Mouse (Mus musculus): ENCODE results near the gene Phf8.
"Not testable (repeated sequence)": the region's sequence is repeated elsewhere in the genome, so short reads cannot be mapped to it uniquely, and the experiment has no call there.

The Phf8 gene

DNA sequence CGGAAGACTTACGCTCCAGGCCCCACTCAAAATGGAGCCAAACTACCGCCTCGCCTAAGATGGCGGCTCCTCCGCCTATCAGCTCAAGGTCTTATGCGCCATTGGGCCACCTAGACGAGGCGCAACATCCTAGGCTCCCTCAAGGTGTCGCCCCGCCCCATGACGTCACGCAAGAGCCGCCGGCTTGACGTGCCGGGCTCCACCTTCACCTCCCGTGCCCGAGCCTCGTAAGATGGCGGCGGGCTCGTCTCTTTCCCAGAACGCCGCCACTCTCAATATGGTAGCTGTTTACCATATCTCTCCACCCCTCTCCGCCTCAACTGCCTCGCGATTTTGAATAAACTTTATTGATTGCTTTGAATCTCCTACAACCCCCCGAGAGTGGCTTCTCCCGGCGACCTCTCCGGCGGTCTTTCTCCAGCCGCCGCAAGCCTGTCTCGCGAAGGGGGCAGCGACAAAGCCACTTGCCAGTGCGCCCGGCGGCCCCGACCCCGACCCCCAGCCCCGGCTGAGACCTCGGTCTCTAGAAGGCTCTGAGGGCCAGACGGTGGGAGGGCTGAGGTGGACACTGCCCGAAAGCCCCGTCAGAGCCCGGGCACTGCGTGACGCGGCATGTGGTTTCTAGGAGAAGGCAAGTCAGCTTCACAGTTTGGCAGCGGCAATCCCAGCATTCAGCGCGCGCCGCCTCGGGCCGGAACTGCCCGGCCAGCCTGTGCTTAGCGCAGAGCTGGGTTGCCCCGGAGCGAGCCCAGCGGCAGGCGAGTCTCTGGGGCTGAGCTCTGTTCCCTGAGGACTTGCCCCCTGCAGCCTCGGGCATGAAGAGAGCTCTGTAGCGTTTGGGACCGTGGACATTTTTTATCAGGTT lies at the start of gene Phf8:
Gene Phf8, plus strand, starts transcription at position 215 of the 865 bp plus-strand sequence.
- DNase-seq (ENCODE audit: low read depth, low spot score) = peak; percentile 91

DNA sequence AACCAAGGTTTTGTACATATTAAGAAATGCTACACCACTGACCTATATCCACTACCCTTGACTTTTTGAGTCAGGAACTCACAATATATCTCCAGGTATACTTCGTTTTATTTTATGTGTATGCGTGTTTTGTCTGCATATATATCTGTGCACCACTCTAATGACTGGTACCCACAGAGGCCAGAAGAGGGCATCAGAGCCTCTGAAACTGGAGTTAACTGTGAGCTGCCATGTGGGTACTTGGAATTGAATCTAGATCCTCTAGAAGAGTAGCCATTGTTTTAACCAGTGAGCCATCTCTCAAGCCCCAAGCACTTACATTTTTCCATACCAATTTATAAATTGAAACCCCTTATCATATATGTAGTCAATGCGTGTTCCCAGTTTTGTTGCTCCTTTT lies 32.3 kb upstream of the Phf8 start:
- no peak for DNase-seq (ENCODE audit: low read depth, low spot score)

DNA sequence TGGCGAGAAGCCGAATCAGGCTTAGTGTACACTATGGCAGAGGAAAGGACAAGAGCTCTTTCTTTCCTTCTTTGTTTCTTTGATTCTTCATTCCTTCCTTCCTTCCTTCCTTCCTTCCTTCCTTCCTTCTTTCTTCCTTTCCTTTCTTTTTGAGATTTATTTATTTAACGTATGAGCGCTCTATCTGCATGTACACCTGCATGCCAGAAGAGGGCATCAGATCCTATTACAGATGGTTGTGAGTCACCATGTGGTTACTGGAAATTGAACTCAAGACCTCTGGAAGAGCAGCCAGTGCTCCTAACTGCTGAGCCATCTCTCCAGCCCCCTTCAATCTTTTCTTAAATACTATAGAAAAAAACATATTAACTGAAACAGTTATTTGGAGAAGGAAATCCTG lies 27.2 kb upstream of the Phf8 start:
- DNase-seq (ENCODE audit: low read depth, low spot score) = not testable (repeated sequence)

DNA sequence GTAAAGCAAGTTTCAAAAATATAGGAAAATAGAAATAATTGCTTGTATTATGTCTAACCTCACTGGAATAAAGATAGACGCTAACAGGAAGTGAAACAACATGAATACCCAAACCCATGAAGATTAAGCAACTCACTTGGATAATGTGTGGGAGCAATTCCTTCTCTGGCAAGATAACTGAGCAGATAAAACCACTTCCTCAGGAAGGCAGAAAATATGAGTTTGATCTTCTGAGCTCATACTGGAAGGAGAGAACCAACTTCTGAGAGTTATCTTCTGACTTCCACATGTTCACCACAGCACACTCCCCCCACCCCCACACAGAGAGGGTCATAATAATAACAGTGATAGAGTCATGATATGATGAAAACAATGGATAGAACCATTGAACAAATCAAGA lies 23.9 kb upstream of the Phf8 start:
- DNase-seq (ENCODE audit: low read depth, low spot score) = no peak

DNA sequence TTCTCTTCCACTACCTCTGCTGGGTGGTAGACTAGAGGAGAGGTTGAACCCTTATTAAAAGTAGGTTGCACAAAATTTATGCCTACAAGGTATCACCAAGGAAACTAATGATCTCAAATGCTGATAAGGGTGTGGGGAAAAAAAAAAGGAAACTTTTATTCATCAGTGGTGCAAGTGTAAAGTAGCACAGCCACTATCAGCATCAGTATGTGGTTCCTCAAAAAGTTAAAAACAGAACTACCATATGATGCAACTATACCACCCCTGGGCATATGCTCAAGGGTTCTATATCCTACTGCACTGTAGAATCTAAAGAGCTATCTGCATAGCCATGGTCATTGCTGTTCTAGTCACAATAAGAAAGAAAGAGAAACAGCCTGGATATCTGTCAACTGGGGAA lies 11.9 kb upstream of the Phf8 start:
- no peak for DNase-seq (ENCODE audit: low read depth, low spot score)

DNA sequence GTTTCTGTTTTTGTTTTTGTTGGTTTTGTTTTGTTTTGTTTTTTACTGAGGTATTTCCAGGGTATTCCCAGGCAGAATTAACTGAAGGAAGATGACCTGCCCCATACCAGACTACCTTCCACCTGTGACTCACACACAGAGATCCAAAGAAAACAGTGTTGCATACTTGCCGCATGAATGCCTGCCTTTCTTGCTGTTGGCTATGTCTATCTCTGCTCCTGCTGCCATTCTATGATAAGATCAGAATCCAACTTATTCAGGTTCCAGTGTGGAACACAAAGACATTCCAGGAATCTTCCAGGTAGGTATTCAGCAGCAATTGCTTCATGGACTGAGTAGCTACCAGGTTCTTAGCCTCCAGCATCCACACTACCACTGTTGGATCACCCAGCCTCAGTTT lies 10.6 kb upstream of the Phf8 start:
- DNase-seq (ENCODE audit: low read depth, low spot score) = no peak

DNA sequence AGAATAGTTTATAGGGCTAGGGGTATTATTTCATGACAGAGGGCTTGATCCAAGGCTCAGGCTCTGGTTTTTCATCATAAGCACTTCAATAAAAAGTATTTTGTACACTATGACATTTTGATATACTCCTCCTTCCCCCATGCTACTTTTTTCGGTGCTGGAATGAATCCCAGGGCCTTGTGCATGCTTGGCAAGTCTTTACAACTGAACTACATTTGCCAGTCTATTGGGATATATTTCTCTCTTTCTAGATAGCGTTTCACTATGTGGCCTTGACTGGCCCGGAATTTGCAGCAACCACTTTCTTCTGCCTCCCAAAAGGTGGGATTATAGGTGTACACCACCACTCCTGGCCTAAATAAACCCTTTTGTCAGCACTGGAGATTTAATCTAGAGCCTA lies 7.4 kb upstream of the Phf8 start:
- no peak for DNase-seq (ENCODE audit: low read depth, low spot score)

DNA sequence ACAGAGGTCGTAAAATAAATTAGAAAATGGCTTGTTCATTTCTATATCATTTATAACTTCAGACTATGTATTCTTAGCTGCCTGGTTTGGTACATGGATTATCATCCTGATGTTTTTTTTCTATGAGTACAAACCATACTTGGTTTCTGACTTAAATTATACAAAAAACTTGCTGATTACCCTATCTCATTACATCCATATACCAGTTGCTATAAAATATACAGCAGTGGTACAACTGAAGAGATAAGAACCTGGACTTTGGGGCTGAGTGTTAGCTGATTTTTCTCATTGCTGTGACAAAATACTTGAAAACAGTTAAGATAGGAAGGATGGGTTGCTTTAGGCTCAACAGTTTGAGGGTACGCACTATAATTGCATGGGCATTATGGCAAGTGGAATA lies 6.8 kb upstream of the Phf8 start:
- DNase-seq (ENCODE audit: low read depth, low spot score) = no peak

DNA sequence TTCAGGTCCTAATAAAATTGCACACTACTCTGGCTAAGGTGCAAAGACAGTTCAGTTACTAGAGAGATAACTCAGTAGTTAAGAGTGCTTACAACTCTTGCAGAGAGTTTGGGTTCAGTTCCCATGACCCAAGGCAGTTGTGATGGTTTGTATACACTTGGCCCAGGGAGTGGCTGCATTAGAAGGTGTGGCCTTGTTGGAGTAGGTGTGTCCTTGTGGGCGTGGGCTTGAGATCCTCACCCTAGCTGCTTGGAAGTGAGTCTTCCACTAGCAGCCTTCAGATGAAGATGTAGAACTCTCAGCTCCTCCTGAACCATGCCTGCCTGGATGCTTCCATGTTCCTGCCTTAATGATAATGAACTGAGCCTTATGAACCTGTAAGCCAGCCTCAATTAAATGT lies 2.3 kb upstream of the Phf8 start:
- no peak for DNase-seq (ENCODE audit: low read depth, low spot score)

DNA sequence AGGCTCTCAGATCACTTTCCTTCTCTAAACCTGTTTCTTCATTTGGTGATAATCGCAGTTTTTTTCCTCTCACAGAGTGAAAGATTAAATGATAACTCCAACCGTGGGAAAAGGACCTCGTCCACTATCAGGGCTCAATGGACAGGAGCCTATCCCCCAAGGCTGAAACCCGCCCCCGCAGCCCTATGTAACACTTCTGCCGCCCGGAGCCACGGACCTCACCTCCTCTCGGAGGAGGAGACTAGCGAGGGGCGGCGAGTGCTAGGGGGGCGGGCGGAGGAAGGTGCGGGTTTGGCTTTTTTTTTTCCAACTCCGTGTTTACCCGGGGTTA lies 380 bp upstream of the Phf8 start:
- no peak for DNase-seq (ENCODE audit: low read depth, low spot score)

DNA sequence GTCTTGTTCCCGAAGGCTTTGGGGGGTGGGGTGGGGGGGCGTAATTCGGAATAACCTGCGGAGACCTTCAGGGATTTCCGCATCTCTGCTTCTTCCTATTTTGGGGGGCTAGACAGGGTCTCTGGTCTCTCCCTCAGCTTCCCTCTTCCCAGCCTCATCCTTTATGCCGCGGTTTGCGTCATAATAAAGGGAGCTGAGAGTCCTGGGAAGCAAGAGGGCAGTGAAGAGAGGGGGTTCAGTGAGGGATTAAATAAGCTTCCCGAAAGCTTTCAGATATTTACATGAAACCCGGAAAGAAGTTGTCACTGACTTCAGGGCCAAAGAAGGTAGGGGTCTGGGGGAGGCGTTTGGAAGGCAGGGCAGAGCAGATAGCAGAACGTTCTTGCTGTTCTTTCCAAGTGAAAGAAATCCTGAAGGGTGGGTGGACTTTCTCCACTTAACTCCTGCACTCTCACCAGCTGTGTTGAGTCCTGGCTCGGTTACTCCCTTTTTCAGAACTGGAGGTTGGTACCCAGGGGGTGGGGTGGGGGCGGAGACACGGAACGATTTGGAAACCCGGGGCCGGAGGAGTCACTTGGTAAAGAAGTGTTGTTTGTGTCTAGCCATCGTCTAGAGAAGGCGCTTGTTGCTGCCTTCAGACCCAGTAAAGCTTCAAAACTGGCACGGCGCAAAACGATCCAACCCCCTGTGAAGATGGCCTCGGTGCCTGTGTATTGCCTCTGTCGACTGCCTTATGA lies 1.5 kb downstream of the Phf8 start:
- no peak for DNase-seq (ENCODE audit: low read depth, low spot score)

DNA sequence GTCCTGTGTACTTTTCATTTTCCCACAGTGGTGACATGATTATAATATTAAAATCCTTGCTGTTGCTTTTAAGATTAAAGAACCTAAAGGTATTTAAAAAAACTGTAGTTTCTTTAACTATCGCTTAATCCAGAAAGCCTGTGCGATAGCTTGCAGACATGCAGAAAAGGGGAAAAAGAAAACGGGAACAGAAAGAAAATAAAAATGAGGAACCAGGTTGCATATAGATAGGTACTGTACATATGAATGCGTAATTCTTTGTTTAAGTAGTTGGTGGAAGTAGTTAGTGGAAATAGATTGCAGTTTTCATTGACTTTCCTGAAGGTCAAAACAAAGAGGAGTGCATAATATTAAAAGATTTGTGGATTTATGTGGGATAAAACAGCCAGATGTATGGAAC lies 32.9 kb downstream of the Phf8 start:
- no peak for DNase-seq (ENCODE audit: low read depth, low spot score)

DNA sequence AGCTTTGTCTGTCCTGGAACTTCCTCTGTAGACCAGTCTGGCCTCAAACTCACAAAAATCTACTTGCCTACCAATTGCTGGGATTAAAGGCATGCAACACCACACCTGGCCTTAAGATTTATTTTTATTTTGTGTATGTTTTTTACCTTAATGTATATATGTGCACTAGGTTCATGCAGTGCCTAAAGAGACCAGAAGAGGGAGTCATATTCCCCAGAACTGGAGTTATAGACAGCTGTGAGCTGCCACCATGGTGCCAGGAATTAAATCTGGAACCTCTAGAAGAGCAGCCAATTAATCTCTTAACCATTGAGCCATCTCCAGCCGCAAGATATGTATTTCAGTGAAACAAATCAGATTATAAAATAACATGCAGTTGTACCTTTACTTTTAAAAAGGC lies 54.7 kb downstream of the Phf8 start:
- DNase-seq (ENCODE audit: low read depth, low spot score) = no peak

DNA sequence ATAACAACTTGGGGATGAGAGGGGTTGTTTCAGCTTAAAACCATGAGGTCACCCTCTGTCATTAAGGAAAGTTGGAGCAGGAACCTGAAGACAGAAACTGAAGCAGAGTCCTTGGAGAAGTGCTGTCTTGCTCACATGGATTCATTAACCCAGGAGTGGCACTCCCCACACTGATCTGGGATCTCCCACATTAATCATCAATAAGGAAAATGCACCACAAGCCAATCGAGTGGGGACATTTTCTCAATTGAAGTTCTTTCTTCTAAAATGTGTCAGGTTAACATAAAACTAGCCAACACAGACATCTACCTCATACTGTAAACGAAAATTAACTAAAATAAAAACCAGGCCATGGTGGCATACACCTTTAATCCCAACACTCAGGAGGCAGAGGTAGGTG lies 122.9 kb downstream of the Phf8 start:
- no peak for DNase-seq (ENCODE audit: low read depth, low spot score)

DNA sequence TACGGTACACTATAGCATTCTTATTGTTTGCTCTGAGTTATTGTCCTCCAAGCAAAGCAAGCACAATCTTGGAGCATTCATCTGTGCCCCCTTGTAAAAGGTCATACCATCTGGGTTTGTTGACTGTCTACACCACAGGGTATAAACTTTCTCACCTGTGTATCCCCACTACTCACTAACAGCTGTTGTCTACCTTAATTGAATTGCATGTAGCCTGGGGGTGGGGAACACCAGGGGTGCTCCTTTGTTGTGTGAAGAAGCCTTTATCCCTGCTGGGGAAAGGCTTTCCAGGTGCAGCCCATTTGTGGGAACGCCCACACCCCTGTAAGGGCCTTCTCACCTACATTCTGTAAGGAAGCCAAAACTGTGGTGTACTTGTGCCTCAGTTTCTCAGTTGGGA lies 133.3 kb downstream of the Phf8 start:
- DNase-seq (ENCODE audit: low read depth, low spot score) = no peak

DNA sequence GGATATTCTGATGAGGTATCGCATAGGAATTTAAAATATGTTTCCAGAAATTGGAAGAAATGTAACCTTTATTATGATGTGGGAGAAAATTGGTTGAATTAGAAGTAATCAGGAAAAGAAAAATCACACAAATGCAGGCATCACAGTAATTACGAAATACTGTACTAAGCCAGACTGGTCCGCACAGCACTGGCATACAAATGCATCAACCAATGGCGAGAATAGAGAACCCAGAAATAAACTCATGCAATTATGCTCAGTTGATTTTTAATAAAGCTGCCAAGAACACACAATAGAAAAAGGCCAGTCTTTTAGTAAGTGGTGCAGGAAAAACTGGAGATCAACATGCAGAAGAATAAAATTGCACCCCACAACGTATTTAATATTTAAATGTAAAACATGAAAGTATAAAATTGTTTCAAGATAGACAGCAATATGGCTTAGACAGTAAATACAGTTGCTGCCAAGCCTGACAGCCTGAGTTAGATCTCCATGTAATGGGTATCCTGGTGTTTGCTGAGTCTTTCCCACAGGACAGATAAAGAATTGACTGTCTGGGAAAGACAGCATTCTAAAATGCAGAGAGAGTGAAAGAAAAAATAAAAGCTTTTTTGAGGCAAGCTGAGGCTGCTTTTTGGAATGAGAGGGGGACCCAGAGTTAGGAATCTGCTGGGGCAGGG lies 154.2 kb downstream of the Phf8 start:
- DNase-seq (ENCODE audit: low read depth, low spot score) = no peak

Data from embryo, embryonic 11.5 days (tissue).